Mouse (Mus musculus) heart, adult 2 months (tissue): ENCODE measurements around the gene A330070K13Rik.

Experiments used
- CTCF ChIP-seq: fragments of 200-600 bp; IDR thresholded peaks from 2 replicates; pipeline ENCODE4 v1.8.1; 2022; ENCODE audit warnings: antibody characterized with exemption, mild to moderate bottlenecking, moderate library complexity
- EP300 ChIP-seq: fragments of 200-500 bp; IDR thresholded peaks from 2 replicates; pipeline ENCODE4 v1.6.1; 2011; ENCODE audit warnings: low read depth, low read length, control low read depth; ENCODE audit not compliant: insufficient read depth
- POLR2A ChIP-seq: fragments of 200-500 bp; IDR thresholded peaks from 2 replicates; pipeline ENCODE4 v1.6.1; 2011; ENCODE audit warnings: mild to moderate bottlenecking, low read depth, low read length, control low read depth; ENCODE audit not compliant: insufficient read depth

DNA sequence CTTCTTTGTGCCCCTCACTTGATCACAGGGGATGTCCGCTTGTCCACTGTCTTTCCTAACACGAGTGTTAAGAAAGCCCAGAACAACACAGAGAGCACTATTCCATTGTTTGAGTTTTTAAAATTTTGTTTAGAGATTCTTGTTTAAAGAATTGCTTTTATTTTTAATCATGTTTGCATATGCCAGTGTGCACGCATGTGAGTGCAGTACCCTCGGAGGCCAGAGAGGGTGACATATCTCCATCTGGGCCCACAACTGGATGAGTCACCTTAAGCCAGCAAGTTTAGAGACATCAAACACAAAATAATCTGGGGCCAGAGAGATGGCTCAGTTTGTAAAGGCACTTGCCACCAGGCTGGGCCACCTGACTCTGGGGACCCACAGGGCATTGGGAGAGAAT, 49.0 kb downstream of the A330070K13Rik start:
- TF ChIP-seq POLR2A (no peak), CTCF (no peak), EP300 (no peak)
